Mouse (Mus musculus): ENCODE results near the gene Sap30bp. TPM values are rescaled to one million over a fixed set of nuclear protein-coding genes. Genes with fewer than 3 reads are reported as not detected.

Gene Sap30bp
- total RNA-seq, 2 experiments from 2014 or later: 51.3 to 67.4 TPM

Other genes with a start within 250 kb of the Sap30bp start
- gene Grb2, start 224.7 kb upstream of the Sap30bp start, total RNA-seq (2021): 100 to 1,000 TPM; 218 to 220 TPM
- 10 to 100 TPM; 37.3 to 44.1 TPM for gene Tmem94, start 167.8 kb upstream of the Sap30bp start, total RNA-seq (2021)
- gene Caskin2, start 119.6 kb upstream of the Sap30bp start, total RNA-seq (2021): 10 to 100 TPM; 13.4 to 14.5 TPM
- 10 to 100 TPM; 15.1 to 19.1 TPM for gene Tsen54, start 118.6 kb upstream of the Sap30bp start, total RNA-seq (2021)
- gene Llgl2, start 109.2 kb upstream of the Sap30bp start, total RNA-seq (2021): 1 to 10 TPM; 1.1 to 2.4 TPM
- under 1 TPM in 1 of 2 experiments, not detected in 1; 0.28 TPM for gene Myo15b, start 74.9 kb upstream of the Sap30bp start, total RNA-seq (2021)
- not detected for gene Smim5, start 33.3 kb upstream of the Sap30bp start, total RNA-seq (2021)
- gene Smim6, start 21.3 kb upstream of the Sap30bp start, total RNA-seq (2021): not detected
- 10 to 100 TPM; 20.4 to 22.1 TPM for gene Recql5, start 195 bp downstream of the Sap30bp start, total RNA-seq (2021)
- 1 to 10 TPM; 3.7 to 4.4 TPM for gene Itgb4, start 41.4 kb downstream of the Sap30bp start, total RNA-seq (2021)
- gene Galk1, start 79.4 kb downstream of the Sap30bp start, total RNA-seq (2021): 10 to 100 TPM; 36.2 to 37.9 TPM
- gene H3f3b, start 94.7 kb downstream of the Sap30bp start, total RNA-seq (2021): 100 to 1,000 TPM; 510 to 587 TPM
- gene Unk, start 97.0 kb downstream of the Sap30bp start, total RNA-seq (2021): 10 to 100 TPM; 38.8 to 42.9 TPM
- 1 to 10 TPM in 1 of 2 experiments, under 1 TPM in 1; 0.56 to 1.2 TPM for gene Unc13d, start 144.7 kb downstream of the Sap30bp start, total RNA-seq (2021)
- 100 to 1,000 TPM; 171 to 176 TPM for gene Wbp2, start 153.7 kb downstream of the Sap30bp start, total RNA-seq (2021)
- gene Trim47, start 193.9 kb downstream of the Sap30bp start, total RNA-seq (2021): 1 to 10 TPM; 9.2 to 9.3 TPM
- 1 to 10 TPM; 4.9 to 5.2 TPM for gene Trim65, start 197.8 kb downstream of the Sap30bp start, total RNA-seq (2021)
- gene Mrpl38, start 205.6 kb downstream of the Sap30bp start, total RNA-seq (2021): 10 to 100 TPM; 52.2 to 54.0 TPM
- gene Fbf1, start 234.9 kb downstream of the Sap30bp start, total RNA-seq (2021): 100 to 1,000 TPM; 126 to 130 TPM

Measured in left cerebral cortex, postnatal 4 days (tissue).